Mouse (Mus musculus) kidney, embryonic 14.5 days (tissue): ENCODE results near the gene Cald1. TPM values are rescaled to one million over a fixed set of nuclear protein-coding genes. Genes with fewer than 3 reads are reported as not detected.
A peak's percentile ranks its signal among the peaks of the same experiment; 100 is the strongest.

ENCODE experiments used
- ATAC-seq: fragments of 200-750 bp; cut with Nextera tagmentation; 2 replicates; pipeline ENCODE4 v1.8.0; 2017; ENCODE audit warnings: moderate number of reproducible peaks, mild to moderate bottlenecking, moderate TSS enrichment, moderate library complexity; ENCODE audit not compliant: low FRiP score, low TSS enrichment
- H3K27ac ChIP-seq: fragments of 300-500 bp; sonication (generic); 2 replicates; pipeline ENCODE4 v1.5.1; 2014; ENCODE audit warnings: low read depth, mild to moderate bottlenecking, low read length, moderate library complexity, mixed read lengths
- H3K27me3 ChIP-seq: fragments of 300-500 bp; sonication (generic); 2 replicates; pipeline ENCODE4 v1.6.1; 2014; ENCODE audit warnings: mild to moderate bottlenecking, low read length; ENCODE audit not compliant: control insufficient read depth, insufficient read depth
- H3K36me3 ChIP-seq: fragments of 300-500 bp; sonication (generic); 2 replicates; pipeline ENCODE4 v1.6.1; 2014; ENCODE audit warnings: low read length, mixed read lengths; ENCODE audit not compliant: control insufficient read depth, insufficient read depth
- H3K4me1 ChIP-seq: fragments of 300-500 bp; sonication (generic); 2 replicates; pipeline ENCODE4 v1.6.1; 2014; ENCODE audit warnings: low read length, mixed read lengths; ENCODE audit not compliant: control insufficient read depth, insufficient read depth
- H3K4me2 ChIP-seq: fragments of 300-500 bp; sonication (generic); replicated peaks from 2 replicates; pipeline ENCODE4 v1.6.1; 2014; ENCODE audit warnings: low read depth, mild to moderate bottlenecking, low read length
- H3K4me3 ChIP-seq: fragments of 300-500 bp; sonication (generic); 2 replicates; pipeline ENCODE4 v1.5.1; 2014; ENCODE audit warnings: mild to moderate bottlenecking, low read length
- H3K9ac ChIP-seq: fragments of 300-500 bp; sonication (generic); 2 replicates; pipeline ENCODE4 v1.6.1; 2014; ENCODE audit warnings: low read depth, mild to moderate bottlenecking, low read length, moderate library complexity
- H3K9me3 ChIP-seq: fragments of 300-500 bp; sonication (generic); 2 replicates; pipeline ENCODE4 v1.6.1; 2016; ENCODE audit warnings: low read length; ENCODE audit not compliant: control insufficient read depth
- WGBS: fragments of 180-500 bp; shearing (Covaris S2); extraction: QIAGEN DNeasy Blood & Tissue Kit; methylation state at CpG from one replicate; pipeline ENCODE4 v1.1.7; 2014; 5-methylcytosine and 5-hydroxymethylcytosine counted together
- polyA plus RNA-seq: library from polyadenylated mRNA; unstranded; fragments of >200 nt; fragmentation: Nextera tagmentation; extraction: Ambion mirVana; gene quantifications from 2 replicates; pipeline ENCODE4 v1.2.1, GENCODE M21; 2014

The Cald1 gene
- polyA plus RNA-seq, 1 experiment from 2014 or later, result 193 TPM

DNA sequence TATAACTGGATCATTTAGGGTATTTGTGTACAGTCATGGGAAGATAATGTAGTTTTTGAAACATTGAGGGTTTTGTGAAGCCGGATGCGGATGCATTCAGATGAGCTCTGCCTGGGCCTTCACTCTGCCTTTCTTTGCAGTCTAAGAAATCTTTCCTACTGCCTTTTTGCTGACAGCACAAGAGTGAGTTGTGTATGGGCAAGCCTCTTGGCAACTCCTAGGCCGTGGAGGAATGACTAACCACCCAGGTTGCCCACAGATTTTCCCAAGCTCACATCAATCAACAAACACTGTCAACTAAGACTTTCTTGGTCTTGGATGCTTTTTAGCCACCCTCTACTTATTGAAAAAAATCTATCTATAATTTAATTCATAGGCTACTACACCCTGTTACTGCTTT, 26.2 kb downstream of the Cald1 start:
- no peak for ATAC-seq
- Histone ChIP-seq H3K9ac (no peak overlapping the region), H3K27ac (no peak overlapping the region), H3K4me2 (no peak overlapping the region), H3K4me1 (0 out of 2 replicates have a peak, but pooled peaks cover 6% of the 10 kb centered on the region), H3K9me3 (no peaks in the 10 kb centered on the region), H3K4me3 (no peak overlapping the region), H3K27me3 (no peaks in the 10 kb centered on the region), H3K36me3 (no peaks in the 10 kb centered on the region)
- 88% methylated on average over 3 of the region's 3 CpGs for WGBS

GRCm38 (mm10) chr6:34626586-34627245, 28.4 kb downstream of the Cald1 start:
- Histone ChIP-seq H3K4me3 (no peak overlapping the region), H3K27ac (peak overlapping the region; percentile 74; the same call in 1 of the 2 replicates), H3K27me3 (no peaks in the 10 kb centered on the region), H3K36me3 (no peaks in the 10 kb centered on the region), H3K9me3 (no peaks in the 10 kb centered on the region), H3K4me2 (no peak overlapping the region), H3K4me1 (0 out of 2 replicates have a peak, but pooled peaks cover 6% of the 10 kb centered on the region), H3K9ac (no peak overlapping the region)
- WGBS, result 54% methylated on average over 8 of the region's 8 CpGs
- ATAC-seq, result no peak

GRCm38 (mm10) chr6:34628131-34628530, 29.8 kb downstream of the Cald1 start:
- H3K4me2 ChIP-seq, result no peak overlapping the region
- no peak for ATAC-seq

GRCm38 (mm10) chr6:34633776-34634175, 35.5 kb downstream of the Cald1 start:
- H3K4me1 ChIP-seq, result peaks cover 6% of the 10 kb centered on the region; the same call in 1 of the 2 replicates
- H3K27me3 ChIP-seq, result no peaks in the 10 kb centered on the region
- H3K36me3 ChIP-seq, result no peaks in the 10 kb centered on the region
- 50% methylated on average over 3 of the region's 3 CpGs for WGBS
- H3K9me3 ChIP-seq, result no peaks in the 10 kb centered on the region
- H3K27ac ChIP-seq, result no peak overlapping the region
- ATAC-seq, result no peak
- no peak overlapping the region for H3K4me2 ChIP-seq
- no peak overlapping the region for H3K9ac ChIP-seq
- H3K4me3 ChIP-seq, result no peak overlapping the region

More at GRCm38 (mm10) chr6:34628131-34628530, 29.8 kb downstream of the Cald1 start:
- WGBS, result 35% methylated on average over 1 of the region's 1 CpGs
- Histone ChIP-seq H3K9me3 (no peaks in the 10 kb centered on the region), H3K27me3 (no peaks in the 10 kb centered on the region), H3K4me3 (no peak overlapping the region), H3K36me3 (no peaks in the 10 kb centered on the region), H3K9ac (no peak overlapping the region), H3K4me1 (0 out of 2 replicates have a peak, but pooled peaks cover 2% of the 10 kb centered on the region), H3K27ac (no peak overlapping the region)

GRCm38 (mm10) chr6:34637588-34638438, 39.5 kb downstream of the Cald1 start:
- Histone ChIP-seq H3K27me3 (no peaks in the 10 kb centered on the region), H3K27ac (peak overlapping the region; percentile 53; the same call in 1 of the 2 replicates), H3K4me1 (peaks cover 18% of the 10 kb centered on the region; the same call in 1 of the 2 replicates), H3K36me3 (no peaks in the 10 kb centered on the region), H3K9ac (no peak overlapping the region), H3K4me3 (no peak overlapping the region), H3K4me2 (no peak overlapping the region), H3K9me3 (no peaks in the 10 kb centered on the region)
- ATAC-seq, result no peak
- WGBS, result 54% methylated on average over 10 of the region's 10 CpGs

DNA sequence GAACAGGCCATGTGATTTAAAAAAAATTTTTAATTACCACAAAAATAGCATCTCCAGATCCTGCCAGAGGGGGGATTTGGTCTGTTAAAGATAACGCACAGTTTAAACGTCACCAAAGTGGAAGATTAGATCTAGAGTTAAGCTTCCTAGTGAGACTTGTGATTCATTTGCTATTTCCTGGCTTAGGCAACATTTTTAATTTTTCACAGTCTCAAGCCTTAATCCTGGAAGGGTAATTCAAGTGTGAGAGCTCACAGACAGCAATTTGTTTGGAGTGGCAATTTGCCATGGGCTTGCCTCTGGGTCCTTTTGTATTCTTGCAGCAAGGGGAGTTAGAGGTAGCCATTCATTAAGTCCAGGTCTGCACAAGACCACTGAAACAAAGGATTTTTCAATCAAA, 40.4 kb downstream of the Cald1 start:
- 28% methylated on average over 2 of the region's 2 CpGs for WGBS
- Histone ChIP-seq H3K27ac (no peak overlapping the region; the same call in 1 of the 2 replicates), H3K4me2 (no peak overlapping the region), H3K27me3 (no peaks in the 10 kb centered on the region), H3K36me3 (no peaks in the 10 kb centered on the region), H3K9ac (no peak overlapping the region), H3K4me1 (peaks cover 18% of the 10 kb centered on the region; the same call in 1 of the 2 replicates), H3K4me3 (no peak overlapping the region), H3K9me3 (no peaks in the 10 kb centered on the region)
- ATAC-seq, result no peak

- H3K4me1 ChIP-seq, result peaks cover 18% of the 10 kb centered on the region; the same call in 1 of the 2 replicates
- H3K9me3 ChIP-seq, result no peaks in the 10 kb centered on the region
- H3K36me3 ChIP-seq, result no peaks in the 10 kb centered on the region
- no peaks in the 10 kb centered on the region for H3K27me3 ChIP-seq
- 54% methylated on average over 9 of the region's 9 CpGs for WGBS
- no peak overlapping the region for H3K9ac ChIP-seq
- no peak overlapping the region for H3K4me2 ChIP-seq
- H3K27ac ChIP-seq, result no peak overlapping the region; the same call in 1 of the 2 replicates
- no peak overlapping the region for H3K4me3 ChIP-seq
- no peak for ATAC-seq
These were observed 41.9 kb downstream of the Cald1 start for GRCm38 (mm10) chr6:34640226-34640625.

DNA sequence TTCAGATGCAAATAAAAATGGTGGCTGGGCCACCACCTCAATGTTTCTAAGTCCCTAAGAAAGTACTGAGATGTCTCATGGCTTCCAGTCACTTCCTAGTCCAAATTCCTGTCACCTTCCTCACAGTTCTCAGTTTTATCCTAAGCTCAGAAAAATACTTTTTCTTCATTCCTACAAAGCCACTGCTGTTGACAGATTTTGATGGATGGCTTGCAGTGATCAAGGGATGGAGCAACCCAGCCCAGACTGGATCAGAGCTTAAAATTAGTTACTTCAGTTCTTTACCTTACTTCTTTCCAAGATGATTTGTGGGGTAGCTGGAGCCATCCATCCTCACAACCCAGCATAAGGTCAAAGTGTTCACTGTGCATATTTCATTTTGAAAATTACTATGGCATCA, 42.8 kb downstream of the Cald1 start:
- H3K4me3 ChIP-seq, result no peak overlapping the region
- peaks cover 18% of the 10 kb centered on the region; the same call in 1 of the 2 replicates for H3K4me1 ChIP-seq
- H3K27ac ChIP-seq, result no peak overlapping the region
- H3K27me3 ChIP-seq, result no peaks in the 10 kb centered on the region
- H3K9me3 ChIP-seq, result no peaks in the 10 kb centered on the region
- H3K4me2 ChIP-seq, result no peak overlapping the region
- H3K9ac ChIP-seq, result no peak overlapping the region
- ATAC-seq, result no peak
- no peaks in the 10 kb centered on the region for H3K36me3 ChIP-seq

DNA sequence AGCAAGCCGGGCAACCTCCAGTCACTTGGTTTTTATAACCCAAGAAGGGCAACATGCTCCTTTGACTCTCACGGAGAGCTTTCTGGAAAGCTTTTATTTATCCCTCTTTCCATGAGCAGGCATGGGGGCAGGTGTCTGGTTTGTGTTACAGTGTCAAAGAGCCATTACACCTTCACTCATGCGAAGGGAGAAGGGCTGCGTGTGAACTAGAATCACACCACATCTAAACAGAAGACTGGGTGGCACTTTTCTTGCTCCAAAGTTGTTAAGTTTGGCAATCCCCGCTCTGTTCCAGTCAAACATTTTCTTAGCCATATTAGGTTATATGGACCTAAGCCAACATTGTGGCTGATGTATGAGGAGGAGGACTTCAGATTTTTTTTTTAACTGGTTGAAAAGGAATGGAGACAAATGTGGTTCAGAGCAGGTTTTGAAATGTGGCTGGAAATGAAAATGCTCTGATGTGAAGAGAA, 43.8 kb downstream of the Cald1 start:
- Histone ChIP-seq H3K4me3 (no peak overlapping the region), H3K36me3 (no peaks in the 10 kb centered on the region), H3K4me1 (peaks cover 18% of the 10 kb centered on the region; the same call in 1 of the 2 replicates), H3K9ac (no peak overlapping the region), H3K9me3 (no peaks in the 10 kb centered on the region), H3K27ac (no peak overlapping the region), H3K4me2 (no peak overlapping the region), H3K27me3 (no peaks in the 10 kb centered on the region)
- 36% methylated on average over 5 of the region's 5 CpGs for WGBS
- ATAC-seq, result no peak
